Mouse (Mus musculus): Measurements from ENCODE around the gene Bscl2. TPM values are rescaled to one million over a fixed set of nuclear protein-coding genes. Genes with fewer than 3 reads are reported as not detected.
"Not testable (repeated sequence)": the region's sequence is repeated elsewhere in the genome, so short reads cannot be mapped to it uniquely, and the experiment has no call there.

Bscl2 gene
- total and polyA plus RNA-seq, 2 experiments from 2014 or later, result 101 to 121 TPM

GRCm38 (mm10) chr19:8895397-8895960, 58.2 kb downstream of the Bscl2 start:
- no peaks in the 10 kb centered on the region for H3K27me3 ChIP-seq (ENCODE audit: insufficient read depth, low read length)
- H3K4me2 ChIP-seq (ENCODE audit: low read depth, low read length, poor library complexity, severe bottlenecking), result no peak overlapping the region
- no peak overlapping the region for H3K27ac ChIP-seq (ENCODE audit: low read depth, low read length)
- no peaks in the 10 kb centered on the region for H3K9me3 ChIP-seq (ENCODE audit: low read length)
- peaks cover 5% of the 10 kb centered on the region; the same call in 1 of the 2 replicates for H3K36me3 ChIP-seq (ENCODE audit: insufficient read depth, low read length)
- peaks cover 6% of the 10 kb centered on the region for H3K4me1 ChIP-seq (ENCODE audit: insufficient read depth, low read length)
- no peak overlapping the region for H3K9ac ChIP-seq (replicated peaks; ENCODE audit: low read length, poor library complexity, severe bottlenecking)
- DNase-seq (ENCODE audit: low spot score) (no peak), ATAC-seq (ENCODE audit: low FRiP score) (no peak)
- no peak overlapping the region for H3K4me3 ChIP-seq (ENCODE audit: low read depth, low read length)
- 93% methylated on average over 9 of the region's 9 CpGs for WGBS
- no peak for TF ChIP-seq CTCF (IDR thresholded peaks at IDR 0.05)

- H3K4me2 ChIP-seq (ENCODE audit: low read depth, low read length, poor library complexity, severe bottlenecking); H3K9ac ChIP-seq (replicated peaks; ENCODE audit: low read length, poor library complexity, severe bottlenecking); H3K27me3 ChIP-seq (ENCODE audit: insufficient read depth, low read length); H3K9me3 ChIP-seq (ENCODE audit: low read length); H3K4me3 ChIP-seq (ENCODE audit: low read depth, low read length); H3K36me3 ChIP-seq (ENCODE audit: insufficient read depth, low read length); DNase-seq (ENCODE audit: low spot score); ATAC-seq (ENCODE audit: low FRiP score); H3K4me1 ChIP-seq (ENCODE audit: insufficient read depth, low read length); H3K27ac ChIP-seq (ENCODE audit: low read depth, low read length): not testable (repeated sequence)
- WGBS, result 90% methylated on average over 5 of the region's 5 CpGs
Observed at GRCm38 (mm10) chr19:8896231-8896630, 59.0 kb downstream of the Bscl2 start.

- not testable (repeated sequence) for H3K4me1 ChIP-seq (ENCODE audit: insufficient read depth, low read length); H3K27me3 ChIP-seq (ENCODE audit: insufficient read depth, low read length); H3K9me3 ChIP-seq (ENCODE audit: low read length); H3K36me3 ChIP-seq (ENCODE audit: insufficient read depth, low read length)
- DNase-seq (ENCODE audit: low spot score) (peak; percentile 33), ATAC-seq (ENCODE audit: low FRiP score) (peak; percentile 55)
- Histone ChIP-seq H3K4me3 (ENCODE audit: low read depth, low read length) (peak overlapping the region; percentile 85), H3K4me2 (ENCODE audit: low read depth, low read length, poor library complexity, severe bottlenecking) (peak overlapping the region; percentile 79), H3K9ac (replicated peaks; ENCODE audit: low read length, poor library complexity, severe bottlenecking) (0 out of 2 replicates have a peak overlapping the region, but pooled peaks have one; percentile 24), H3K27ac (ENCODE audit: low read depth, low read length) (0 out of 2 replicates have a peak overlapping the region, but pooled peaks have one; percentile 43)
- WGBS, result 20% methylated on average over 21 of the region's 21 CpGs
Observed at GRCm38 (mm10) chr19:8897211-8897864, 60.1 kb downstream of the Bscl2 start.

- peaks cover 5% of the 10 kb centered on the region; the same call in 1 of the 2 replicates for H3K36me3 ChIP-seq (ENCODE audit: insufficient read depth, low read length)
- ATAC-seq (ENCODE audit: low FRiP score) (peak; percentile 99), DNase-seq (ENCODE audit: low spot score) (peak; percentile 98)
- no peaks in the 10 kb centered on the region for H3K27me3 ChIP-seq (ENCODE audit: insufficient read depth, low read length)
- peak within 1 kb of the TSS; percentile 85 for H3K4me3 ChIP-seq (ENCODE audit: low read depth, low read length)
- WGBS, result under 1% methylated on average over 51 of the region's 53 CpGs
- H3K4me2 ChIP-seq (ENCODE audit: low read depth, low read length, poor library complexity, severe bottlenecking), result peak within 1 kb of the TSS; percentile 79
- H3K9me3 ChIP-seq (ENCODE audit: low read length), result no peaks in the 10 kb centered on the region
- H3K9ac ChIP-seq (replicated peaks; ENCODE audit: low read length, poor library complexity, severe bottlenecking), result peak within 1 kb of the TSS; percentile 84
- TF ChIP-seq CTCF (IDR thresholded peaks at IDR 0.05), result peak; percentile 45
- H3K27ac ChIP-seq (ENCODE audit: low read depth, low read length), result peak within 1 kb of the TSS; percentile 91
- H3K4me1 ChIP-seq (ENCODE audit: insufficient read depth, low read length), result peaks cover 6% of the 10 kb centered on the region
Observed at GRCm38 (mm10) chr19:8897865-8898495, 60.7 kb downstream of the Bscl2 start, which contains the start of gene Ganab. Ganab (plus strand) TSS chr19:8898071.

Small RNAs within 50 kb of the gene (microRNA-seq; reads per million reads assigned to microRNA genes)
- not detected for gene Mir5136 (ENCODE audit: borderline number of aligned reads)

Other genes starting within 250 kb of the Bscl2 start
Only the 30 nearest of the 33 such genes appear.
- gene Slc3a2, start 114.1 kb upstream of the Bscl2 start, total RNA-seq (2014; rRNA removed), result 111 and 133 TPM in 2 replicates
- 212 and 223 TPM in 2 replicates for gene Slc3a2, start 114.1 kb upstream of the Bscl2 start, polyA plus RNA-seq (2015; fragmentation: Nextera tagmentation; extraction: Ambion mirVana)
- 50.9 and 65.7 TPM in 2 replicates for gene Wdr74, start 101.6 kb upstream of the Bscl2 start, total RNA-seq (2014; rRNA removed)
- gene Wdr74, start 101.6 kb upstream of the Bscl2 start, polyA plus RNA-seq (2015; fragmentation: Nextera tagmentation; extraction: Ambion mirVana), result 85.9 and 88.2 TPM in 2 replicates
- not detected in 2 replicates for gene 1700092M07Rik, start 96.7 kb upstream of the Bscl2 start, total RNA-seq (2014; rRNA removed)
- gene 1700092M07Rik, start 96.7 kb upstream of the Bscl2 start, polyA plus RNA-seq (2015; fragmentation: Nextera tagmentation; extraction: Ambion mirVana), result 0.64 TPM in 1 of 2 replicates, not detected in the other
- gene Stx5a, start 96.1 kb upstream of the Bscl2 start, total RNA-seq (2014; rRNA removed), result 112 and 147 TPM in 2 replicates
- 104 and 106 TPM in 2 replicates for gene Stx5a, start 96.1 kb upstream of the Bscl2 start, polyA plus RNA-seq (2015; fragmentation: Nextera tagmentation; extraction: Ambion mirVana)
- gene Nxf1, start 80.4 kb upstream of the Bscl2 start, total RNA-seq (2014; rRNA removed), result 67.4 and 75.6 TPM in 2 replicates
- gene Nxf1, start 80.4 kb upstream of the Bscl2 start, polyA plus RNA-seq (2015; fragmentation: Nextera tagmentation; extraction: Ambion mirVana), result 90.0 and 92.8 TPM in 2 replicates
- gene Tmem223, start 66.5 kb upstream of the Bscl2 start, total RNA-seq (2014; rRNA removed), result 210 and 320 TPM in 2 replicates
- 202 and 230 TPM in 2 replicates for gene Tmem223, start 66.5 kb upstream of the Bscl2 start, polyA plus RNA-seq (2015; fragmentation: Nextera tagmentation; extraction: Ambion mirVana)
- 20.4 and 27.3 TPM in 2 replicates for gene Tmem179b, start 63.0 kb upstream of the Bscl2 start, total RNA-seq (2014; rRNA removed)
- gene Tmem179b, start 63.0 kb upstream of the Bscl2 start, polyA plus RNA-seq (2015; fragmentation: Nextera tagmentation; extraction: Ambion mirVana), result 19.1 and 21.1 TPM in 2 replicates
- gene Taf6l, start 51.0 kb upstream of the Bscl2 start, total RNA-seq (2014; rRNA removed), result 32.5 and 38.7 TPM in 2 replicates
- 25.2 and 26.4 TPM in 2 replicates for gene Taf6l, start 51.0 kb upstream of the Bscl2 start, polyA plus RNA-seq (2015; fragmentation: Nextera tagmentation; extraction: Ambion mirVana)
- gene Polr2g, start 38.9 kb upstream of the Bscl2 start, total RNA-seq (2014; rRNA removed), result 67.2 and 67.5 TPM in 2 replicates
- gene Polr2g, start 38.9 kb upstream of the Bscl2 start, polyA plus RNA-seq (2015; fragmentation: Nextera tagmentation; extraction: Ambion mirVana), result 163 and 171 TPM in 2 replicates
- 6.0 and 6.2 TPM in 2 replicates for gene Zbtb3, start 34.9 kb upstream of the Bscl2 start, total RNA-seq (2014; rRNA removed)
- gene Zbtb3, start 34.9 kb upstream of the Bscl2 start, polyA plus RNA-seq (2015; fragmentation: Nextera tagmentation; extraction: Ambion mirVana), result 3.2 and 4.5 TPM in 2 replicates
- gene Ttc9c, start 18.1 kb upstream of the Bscl2 start, total RNA-seq (2014; rRNA removed), result 63.0 and 63.8 TPM in 2 replicates
- gene Ttc9c, start 18.1 kb upstream of the Bscl2 start, polyA plus RNA-seq (2015; fragmentation: Nextera tagmentation; extraction: Ambion mirVana), result 38.8 and 45.3 TPM in 2 replicates
- 25.9 and 36.2 TPM in 2 replicates for gene Hnrnpul2, start 17.5 kb upstream of the Bscl2 start, total RNA-seq (2014; rRNA removed)
- gene Hnrnpul2, start 17.5 kb upstream of the Bscl2 start, polyA plus RNA-seq (2015; fragmentation: Nextera tagmentation; extraction: Ambion mirVana), result 4.6 and 5.5 TPM in 2 replicates
- 5.6 and 12.7 TPM in 2 replicates for gene AC129217.1, start 7.7 kb upstream of the Bscl2 start, total RNA-seq (2014; rRNA removed)
- gene AC129217.1, start 7.7 kb upstream of the Bscl2 start, polyA plus RNA-seq (2015; fragmentation: Nextera tagmentation; extraction: Ambion mirVana), result not detected in 2 replicates
- 103 and 119 TPM in 2 replicates for gene Gng3, start 1.7 kb downstream of the Bscl2 start, total RNA-seq (2014; rRNA removed)
- 746 and 809 TPM in 2 replicates for gene Gng3, start 1.7 kb downstream of the Bscl2 start, polyA plus RNA-seq (2015; fragmentation: Nextera tagmentation; extraction: Ambion mirVana)
- 2.7 and 3.5 TPM in 2 replicates for gene Lrrn4cl, start 13.3 kb downstream of the Bscl2 start, total RNA-seq (2014; rRNA removed)
- 2.0 and 2.1 TPM in 2 replicates for gene Lrrn4cl, start 13.3 kb downstream of the Bscl2 start, polyA plus RNA-seq (2015; fragmentation: Nextera tagmentation; extraction: Ambion mirVana)
- gene Ubxn1, start 34.0 kb downstream of the Bscl2 start, total RNA-seq (2014; rRNA removed), result 73.5 and 73.8 TPM in 2 replicates
- gene Ubxn1, start 34.0 kb downstream of the Bscl2 start, polyA plus RNA-seq (2015; fragmentation: Nextera tagmentation; extraction: Ambion mirVana), result 142 and 143 TPM in 2 replicates
- 22.6 and 26.5 TPM in 2 replicates for gene Uqcc3, start 43.5 kb downstream of the Bscl2 start, total RNA-seq (2014; rRNA removed)
- 64.2 and 65.0 TPM in 2 replicates for gene Uqcc3, start 43.5 kb downstream of the Bscl2 start, polyA plus RNA-seq (2015; fragmentation: Nextera tagmentation; extraction: Ambion mirVana)
- gene Lbhd1, start 46.3 kb downstream of the Bscl2 start, total RNA-seq (2014; rRNA removed), result 4.2 and 6.6 TPM in 2 replicates
- 17.7 and 20.6 TPM in 2 replicates for gene Lbhd1, start 46.3 kb downstream of the Bscl2 start, polyA plus RNA-seq (2015; fragmentation: Nextera tagmentation; extraction: Ambion mirVana)
- not detected in 2 replicates for gene Gm49403, start 46.5 kb downstream of the Bscl2 start, total RNA-seq (2014; rRNA removed)
- gene Gm49403, start 46.5 kb downstream of the Bscl2 start, polyA plus RNA-seq (2015; fragmentation: Nextera tagmentation; extraction: Ambion mirVana), result not detected in 2 replicates
- 17.8 and 23.7 TPM in 2 replicates for gene 1810009A15Rik, start 51.4 kb downstream of the Bscl2 start, total RNA-seq (2014; rRNA removed)
- gene 1810009A15Rik, start 51.4 kb downstream of the Bscl2 start, polyA plus RNA-seq (2015; fragmentation: Nextera tagmentation; extraction: Ambion mirVana), result 29.2 and 32.9 TPM in 2 replicates
- 3.8 TPM in 1 of 2 replicates, not detected in the other for gene Gm49416, start 51.5 kb downstream of the Bscl2 start, total RNA-seq (2014; rRNA removed)
- not detected in 2 replicates for gene Gm49416, start 51.5 kb downstream of the Bscl2 start, polyA plus RNA-seq (2015; fragmentation: Nextera tagmentation; extraction: Ambion mirVana)
- gene Ints5, start 55.5 kb downstream of the Bscl2 start, total RNA-seq (2014; rRNA removed), result 30.3 and 37.8 TPM in 2 replicates
- gene Ints5, start 55.5 kb downstream of the Bscl2 start, polyA plus RNA-seq (2015; fragmentation: Nextera tagmentation; extraction: Ambion mirVana), result 20.2 and 21.8 TPM in 2 replicates
- gene Ganab, start 60.6 kb downstream of the Bscl2 start, total RNA-seq (2014; rRNA removed), result 86.9 and 88.5 TPM in 2 replicates
- gene Ganab, start 60.6 kb downstream of the Bscl2 start, polyA plus RNA-seq (2015; fragmentation: Nextera tagmentation; extraction: Ambion mirVana), result 49.4 and 49.8 TPM in 2 replicates
- 111 TPM in 2 replicates for gene B3gat3, start 82.9 kb downstream of the Bscl2 start, total RNA-seq (2014; rRNA removed)
- gene B3gat3, start 82.9 kb downstream of the Bscl2 start, polyA plus RNA-seq (2015; fragmentation: Nextera tagmentation; extraction: Ambion mirVana), result 95.5 and 99.7 TPM in 2 replicates
- 3.0 and 6.3 TPM in 2 replicates for gene Rom1, start 91.9 kb downstream of the Bscl2 start, total RNA-seq (2014; rRNA removed)
- gene Rom1, start 91.9 kb downstream of the Bscl2 start, polyA plus RNA-seq (2015; fragmentation: Nextera tagmentation; extraction: Ambion mirVana), result 2.7 and 3.5 TPM in 2 replicates
- 6.3 and 9.3 TPM in 2 replicates for gene Eml3, start 92.1 kb downstream of the Bscl2 start, total RNA-seq (2014; rRNA removed)
- gene Eml3, start 92.1 kb downstream of the Bscl2 start, polyA plus RNA-seq (2015; fragmentation: Nextera tagmentation; extraction: Ambion mirVana), result 8.7 and 9.0 TPM in 2 replicates
- gene Mta2, start 104.4 kb downstream of the Bscl2 start, total RNA-seq (2014; rRNA removed), result 64.3 and 65.6 TPM in 2 replicates
- gene Mta2, start 104.4 kb downstream of the Bscl2 start, polyA plus RNA-seq (2015; fragmentation: Nextera tagmentation; extraction: Ambion mirVana), result 73.6 and 77.9 TPM in 2 replicates
- 18.1 and 19.0 TPM in 2 replicates for gene Tut1, start 116.4 kb downstream of the Bscl2 start, total RNA-seq (2014; rRNA removed)
- 15.1 and 18.4 TPM in 2 replicates for gene Tut1, start 116.4 kb downstream of the Bscl2 start, polyA plus RNA-seq (2015; fragmentation: Nextera tagmentation; extraction: Ambion mirVana)
- gene Eef1g, start 129.6 kb downstream of the Bscl2 start, total RNA-seq (2014; rRNA removed), result 496 and 583 TPM in 2 replicates
- gene Eef1g, start 129.6 kb downstream of the Bscl2 start, polyA plus RNA-seq (2015; fragmentation: Nextera tagmentation; extraction: Ambion mirVana), result 258 and 265 TPM in 2 replicates
- gene Ahnak, start 151.8 kb downstream of the Bscl2 start, total RNA-seq (2014; rRNA removed), result 13.0 and 19.2 TPM in 2 replicates
- 4.4 and 5.7 TPM in 2 replicates for gene Ahnak, start 151.8 kb downstream of the Bscl2 start, polyA plus RNA-seq (2015; fragmentation: Nextera tagmentation; extraction: Ambion mirVana)